Mouse (Mus musculus) gastrocnemius, adult 2 months (tissue): Measurements from ENCODE around the gene Pold4. TPM values are rescaled to one million over a fixed set of nuclear protein-coding genes. Genes with fewer than 3 reads are reported as not detected.

Source experiments
- DNase-seq: peaks from one replicate; pipeline ENCODE4 v3.0.0; 2022
- H3K27ac ChIP-seq: fragments of 200-600 bp; 2 replicates; pipeline ENCODE4 v1.8.1; 2022; ENCODE audit warnings: mild to moderate bottlenecking
- H3K4me3 ChIP-seq: fragments of 200-600 bp; 2 replicates; pipeline ENCODE4 v1.8.1; 2022; ENCODE audit warnings: mild to moderate bottlenecking, moderate library complexity
- CTCF ChIP-seq: fragments of 200-600 bp; IDR thresholded peaks from 2 replicates; pipeline ENCODE4 v1.8.1; 2022; ENCODE audit warnings: antibody characterized with exemption, mild to moderate bottlenecking, moderate library complexity
- intact Hi-C: fragments of 180-260 bp; cut with DNase I; formaldehyde crosslinking; loops from one replicate; pipeline ENCODE4 v1.15.1; 2025
- total RNA-seq, 2 experiments: library from RNA; stranded (reverse); gene quantifications; 2 replicates each; pipeline ENCODE4 v1.2.3; 2021

Pold4 gene
- total RNA-seq, 2 experiments from 2014 or later = 13.6 to 16.4 TPM

- intact Hi-C loops = no loop called here
- H3K27ac ChIP-seq = peak overlapping the region; percentile 44
- DNase-seq = no peak
Observed at GRCm38 (mm10) chr19:4220957-4221743, 10.5 kb upstream of the Pold4 start.

DNA sequence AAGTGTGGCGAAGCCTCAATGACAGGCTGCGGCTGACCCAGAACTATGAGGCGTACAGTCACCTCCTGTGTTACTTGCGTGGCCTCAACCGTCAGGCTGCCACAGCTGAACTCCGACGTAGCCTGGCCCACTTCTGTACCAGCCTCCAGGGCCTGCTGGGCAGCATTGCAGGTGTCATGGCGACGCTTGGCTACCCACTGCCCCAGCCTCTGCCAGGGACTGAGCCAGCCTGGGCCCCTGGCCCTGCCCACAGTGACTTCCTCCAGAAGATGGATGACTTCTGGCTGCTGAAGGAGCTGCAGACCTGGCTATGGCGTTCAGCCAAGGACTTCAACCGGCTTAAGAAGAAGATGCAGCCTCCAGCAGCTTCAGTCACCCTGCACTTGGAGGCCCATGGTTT, 9.5 kb upstream of the Pold4 start:
- Histone ChIP-seq H3K27ac (no peak overlapping the region), H3K4me3 (no peak overlapping the region)
- no peak for DNase-seq
- no peak for TF ChIP-seq CTCF
- intact Hi-C loops = no loop called here

More at GRCm38 (mm10) chr19:4220957-4221743, 10.5 kb upstream of the Pold4 start:
- no peak overlapping the region for H3K4me3 ChIP-seq
- no peak for TF ChIP-seq CTCF

- no peak overlapping the region for H3K27ac ChIP-seq
- TF ChIP-seq CTCF = no peak
- DNase-seq = no peak
- H3K4me3 ChIP-seq = no peak overlapping the region
- intact Hi-C loops = loop anchor here (5.0 kb wide), 1 partner anchor 209 kb away; no protein-coding TSS in a partner anchor
Observed at GRCm38 (mm10) chr19:4226779-4227178, 4.9 kb upstream of the Pold4 start.

DNA sequence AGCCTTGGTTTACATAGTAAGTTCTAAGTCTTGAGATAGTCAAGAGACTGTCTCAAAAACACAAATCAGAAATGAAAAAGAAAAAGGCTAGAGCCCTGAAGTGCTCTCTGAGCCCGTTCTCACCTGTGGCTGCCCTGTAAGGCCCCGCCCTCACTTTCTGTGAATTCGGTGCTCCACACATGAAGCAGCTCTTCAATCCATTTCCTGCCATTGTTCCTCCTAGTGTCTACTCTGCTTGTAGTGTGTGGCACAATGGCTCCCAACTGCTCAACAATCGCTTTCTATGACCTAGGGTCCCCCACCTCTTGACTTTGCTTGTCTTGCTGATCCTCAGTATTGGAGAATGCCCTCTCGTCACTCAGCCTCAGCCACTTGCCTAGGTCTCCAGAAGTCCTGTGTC, 4.3 kb upstream of the Pold4 start:
- TF ChIP-seq CTCF = no peak
- intact Hi-C loops = loop anchor here (5.0 kb wide), 1 partner anchor 210 kb away; no protein-coding TSS in a partner anchor
- Histone ChIP-seq H3K27ac (no peak overlapping the region), H3K4me3 (no peak overlapping the region)
- no peak for DNase-seq

DNA sequence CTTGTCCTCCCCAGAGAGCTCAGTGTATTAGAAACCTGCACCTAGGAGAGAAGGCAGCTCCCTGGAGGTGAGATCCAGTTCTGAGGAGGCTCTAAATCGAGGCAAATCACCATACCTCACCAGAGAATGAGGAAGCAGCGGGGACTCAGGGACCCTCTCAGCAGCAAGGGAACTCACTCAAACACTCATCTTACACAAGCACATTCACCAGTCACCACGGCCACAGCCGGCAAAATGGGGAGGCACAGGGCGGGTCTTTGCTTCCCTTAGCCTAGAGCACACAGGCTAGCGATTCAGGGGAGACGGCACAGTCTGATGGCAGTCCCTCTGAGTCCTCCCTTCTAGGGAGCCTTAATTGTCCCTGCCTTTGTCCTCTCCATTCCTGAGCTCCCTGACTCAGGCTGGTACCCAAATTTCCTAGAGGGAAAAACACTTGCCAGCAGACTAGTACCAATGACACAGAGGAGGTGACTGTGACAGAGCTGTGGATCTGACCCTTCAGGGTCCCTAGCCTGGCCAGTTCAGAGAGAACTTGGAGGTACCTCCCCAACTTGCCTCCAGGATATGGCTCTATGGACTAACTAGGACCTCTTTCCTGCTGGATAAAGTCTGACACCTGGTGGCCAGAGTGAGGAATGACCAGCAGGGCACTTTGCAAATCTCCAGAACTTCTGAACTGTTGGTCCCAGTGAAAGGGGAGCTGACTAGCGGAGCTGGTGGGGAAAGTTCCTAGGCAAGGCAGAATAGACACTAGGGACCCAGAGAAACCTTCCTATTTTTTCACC, 3.6 kb upstream of the Pold4 start:
- DNase-seq = peak; percentile 71
- intact Hi-C loops = loop anchor here (1.0 to 5.0 kb wide), 4 partner anchors 21 to 211 kb away; partner anchors contain the start of gene Pitpnm1
- no peak overlapping the region for H3K27ac ChIP-seq

GRCm38 (mm10) chr19:4228891-4229290, 2.8 kb upstream of the Pold4 start:
- Histone ChIP-seq H3K27ac (no peak overlapping the region), H3K4me3 (no peak overlapping the region)
- TF ChIP-seq CTCF = no peak
- DNase-seq = no peak
- intact Hi-C loops = loop anchor here (1.0 to 5.0 kb wide), 4 partner anchors 22 to 212 kb away; partner anchors contain the start of gene Pitpnm1

More for the DNA sequence above, 3.6 kb upstream of the Pold4 start:
- no peak overlapping the region for H3K4me3 ChIP-seq
- no peak; the same call in none of the 2 replicates for TF ChIP-seq CTCF

DNA sequence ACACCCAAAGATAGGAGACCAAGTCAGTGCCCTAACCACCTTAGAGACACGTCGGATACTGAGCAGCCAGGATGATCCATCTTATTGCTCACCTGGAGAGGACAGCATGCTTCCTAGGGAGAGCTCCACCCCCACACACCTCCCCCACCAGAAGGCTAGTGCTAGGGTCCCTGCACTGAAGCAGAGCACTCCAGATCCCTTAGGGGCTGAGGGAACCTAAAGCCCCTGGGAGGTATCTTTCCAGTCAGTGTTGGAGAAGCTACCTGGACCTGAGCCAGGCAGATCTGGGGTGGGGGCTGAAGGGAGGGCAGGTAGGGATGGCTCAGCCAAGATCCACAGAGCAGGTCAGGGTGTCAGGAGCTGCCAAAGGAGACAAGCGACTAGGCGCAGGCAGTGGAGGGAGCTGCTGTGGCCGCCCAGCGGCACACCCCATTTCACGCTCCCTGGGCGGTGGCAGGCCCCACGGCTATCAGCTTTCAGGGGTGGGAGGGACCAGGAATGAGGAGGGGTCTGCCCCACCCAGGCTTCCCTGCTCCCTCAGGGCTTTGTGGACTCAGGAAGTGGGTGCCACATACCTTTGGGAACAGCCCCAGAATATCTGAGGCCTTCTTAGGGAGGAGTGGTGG, 2.1 kb upstream of the Pold4 start:
- Histone ChIP-seq H3K4me3 (no peak overlapping the region), H3K27ac (peak overlapping the region; percentile 98)
- intact Hi-C loops = loop anchor here (2.0 to 5.0 kb wide), 3 partner anchors 59 to 212 kb away; partner anchors contain the start of gene Pitpnm1
- peak; percentile 47 for DNase-seq
- no peak for TF ChIP-seq CTCF

- intact Hi-C loops = no loop called here
- no peak for TF ChIP-seq CTCF
- DNase-seq = peak; percentile 39
- Histone ChIP-seq H3K4me3 (no peak overlapping the region), H3K27ac (peak overlapping the region; percentile 98)
Observed at GRCm38 (mm10) chr19:4230415-4230814, 1.3 kb upstream of the Pold4 start.

DNA sequence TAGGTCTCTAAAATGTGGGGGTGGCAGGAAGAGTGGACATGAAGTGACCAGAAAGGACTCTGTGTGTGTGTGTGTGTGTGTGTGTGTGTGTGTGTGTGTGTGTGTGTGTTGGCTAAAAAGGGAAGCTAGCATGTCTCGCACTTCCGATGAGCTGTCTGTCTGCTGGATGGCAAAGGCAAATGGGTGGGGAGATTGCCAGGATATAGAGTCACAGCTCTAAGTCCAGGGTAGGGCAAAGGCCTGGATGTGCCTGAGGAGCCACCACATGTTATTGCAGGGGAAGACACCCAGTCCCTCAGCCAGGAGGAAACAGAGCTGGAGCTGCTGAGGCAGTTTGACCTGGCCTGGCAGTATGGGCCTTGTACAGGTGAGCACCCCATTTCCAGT, 480 bp downstream of the Pold4 start:
- TF ChIP-seq CTCF = no peak
- Histone ChIP-seq H3K27ac (peak overlapping the region; percentile 98), H3K4me3 (peak overlapping the region; percentile 89)
- intact Hi-C loops = no loop called here
- DNase-seq = no peak

DNA sequence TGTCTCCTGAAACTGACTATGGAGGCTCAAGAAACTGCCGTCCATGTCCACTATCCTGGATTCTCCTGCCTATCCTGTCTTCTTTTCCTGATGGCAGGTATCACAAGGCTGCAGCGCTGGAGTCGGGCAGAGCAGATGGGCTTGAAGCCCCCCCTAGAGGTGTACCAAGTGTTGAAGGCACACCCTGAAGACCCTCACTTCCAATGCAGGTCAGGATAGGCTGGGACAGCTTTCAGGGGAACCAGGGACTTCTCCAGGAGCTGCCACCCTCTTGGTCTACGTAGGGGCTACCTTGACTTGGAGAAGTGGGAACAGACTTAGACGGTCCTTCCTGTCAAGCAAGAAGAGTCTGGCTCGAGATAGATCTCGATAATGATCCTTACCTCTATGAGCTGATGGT, 952 bp downstream of the Pold4 start:
- peak overlapping the region; percentile 89 for H3K4me3 ChIP-seq
- DNase-seq = no peak
- peak overlapping the region; percentile 98 for H3K27ac ChIP-seq
- TF ChIP-seq CTCF = no peak
- intact Hi-C loops = no loop called here

DNA sequence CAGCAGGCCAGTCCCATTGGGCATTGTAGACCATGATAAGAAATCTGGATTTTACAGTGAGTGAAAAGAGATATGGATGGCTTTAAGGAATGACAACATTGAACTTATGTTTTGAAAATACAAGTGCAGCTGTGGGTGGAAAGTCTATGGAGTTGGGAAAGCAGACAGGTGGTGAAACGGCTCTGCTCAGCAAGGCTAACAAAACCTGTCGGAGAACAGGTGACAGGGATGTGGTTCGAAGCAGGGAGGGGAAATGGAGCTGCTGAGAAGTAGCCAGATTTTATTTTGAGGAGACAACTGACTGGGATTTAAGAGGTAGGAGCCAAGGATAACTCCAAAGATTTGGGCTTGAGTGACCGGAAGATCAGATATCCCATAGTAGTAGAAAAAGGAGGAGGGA, 2.8 kb downstream of the Pold4 start:
- H3K27ac ChIP-seq = no peak overlapping the region
- DNase-seq = no peak
- intact Hi-C loops = no loop called here
- no peak overlapping the region for H3K4me3 ChIP-seq
- no peak for TF ChIP-seq CTCF

DNA sequence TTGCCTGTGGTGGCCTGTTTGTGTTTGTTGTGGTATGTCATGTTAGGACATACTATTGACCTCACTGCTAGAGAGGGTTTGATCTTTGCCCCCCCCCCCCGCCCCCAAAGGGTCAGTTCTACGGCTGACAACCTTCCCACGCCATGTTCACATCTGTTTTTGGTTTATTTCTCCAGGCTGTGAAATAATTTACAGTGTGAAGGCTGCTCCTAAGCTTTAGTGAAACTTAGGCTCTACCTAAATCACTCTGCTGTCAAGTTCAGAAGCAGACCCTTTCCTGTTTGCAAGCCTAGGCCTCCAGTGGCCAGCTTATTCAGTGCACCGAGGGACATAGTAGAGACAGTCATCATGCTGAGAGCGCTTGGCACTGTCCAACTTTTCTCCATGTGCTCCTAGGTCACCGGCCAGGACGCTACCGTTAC, 8.6 kb downstream of the Pold4 start:
- no peak for DNase-seq
- no peak for TF ChIP-seq CTCF
- intact Hi-C loops = no loop called here
- Histone ChIP-seq H3K4me3 (no peak overlapping the region), H3K27ac (no peak overlapping the region)
